Mouse (Mus musculus) kidney, embryonic 14.5 days (tissue): Measurements from ENCODE around the gene Adgrg1. TPM values are rescaled to one million over a fixed set of nuclear protein-coding genes. Genes with fewer than 3 reads are reported as not detected.
A peak's percentile ranks its signal among the peaks of the same experiment; 100 is the strongest.

Experiments
- ATAC-seq: fragments of 200-750 bp; cut with Nextera tagmentation; 2 replicates; pipeline ENCODE4 v1.8.0; 2017; ENCODE audit warnings: moderate number of reproducible peaks, mild to moderate bottlenecking, moderate TSS enrichment, moderate library complexity; ENCODE audit not compliant: low FRiP score, low TSS enrichment
- H3K27ac ChIP-seq: fragments of 300-500 bp; sonication (generic); 2 replicates; pipeline ENCODE4 v1.5.1; 2014; ENCODE audit warnings: low read depth, mild to moderate bottlenecking, low read length, moderate library complexity, mixed read lengths
- H3K27me3 ChIP-seq: fragments of 300-500 bp; sonication (generic); 2 replicates; pipeline ENCODE4 v1.6.1; 2014; ENCODE audit warnings: mild to moderate bottlenecking, low read length; ENCODE audit not compliant: control insufficient read depth, insufficient read depth
- H3K36me3 ChIP-seq: fragments of 300-500 bp; sonication (generic); 2 replicates; pipeline ENCODE4 v1.6.1; 2014; ENCODE audit warnings: low read length, mixed read lengths; ENCODE audit not compliant: control insufficient read depth, insufficient read depth
- H3K4me1 ChIP-seq: fragments of 300-500 bp; sonication (generic); 2 replicates; pipeline ENCODE4 v1.6.1; 2014; ENCODE audit warnings: low read length, mixed read lengths; ENCODE audit not compliant: control insufficient read depth, insufficient read depth
- H3K4me2 ChIP-seq: fragments of 300-500 bp; sonication (generic); replicated peaks from 2 replicates; pipeline ENCODE4 v1.6.1; 2014; ENCODE audit warnings: low read depth, mild to moderate bottlenecking, low read length
- H3K4me3 ChIP-seq: fragments of 300-500 bp; sonication (generic); 2 replicates; pipeline ENCODE4 v1.5.1; 2014; ENCODE audit warnings: mild to moderate bottlenecking, low read length
- H3K9ac ChIP-seq: fragments of 300-500 bp; sonication (generic); 2 replicates; pipeline ENCODE4 v1.6.1; 2014; ENCODE audit warnings: low read depth, mild to moderate bottlenecking, low read length, moderate library complexity
- H3K9me3 ChIP-seq: fragments of 300-500 bp; sonication (generic); 2 replicates; pipeline ENCODE4 v1.6.1; 2016; ENCODE audit warnings: low read length; ENCODE audit not compliant: control insufficient read depth
- WGBS: fragments of 180-500 bp; shearing (Covaris S2); extraction: QIAGEN DNeasy Blood & Tissue Kit; methylation state at CpG from one replicate; pipeline ENCODE4 v1.1.7; 2014; 5-methylcytosine and 5-hydroxymethylcytosine counted together
- polyA plus RNA-seq: library from polyadenylated mRNA; unstranded; fragments of >200 nt; fragmentation: Nextera tagmentation; extraction: Ambion mirVana; gene quantifications from 2 replicates; pipeline ENCODE4 v1.2.1, GENCODE M21; 2014

Gene Adgrg1
- polyA plus RNA-seq, 1 experiment from 2014 or later = 31.3 TPM

- 66% methylated on average over 11 of the region's 11 CpGs for WGBS
- Histone ChIP-seq H3K9me3 (no peaks in the 10 kb centered on the region), H3K4me2 (no peak overlapping the region), H3K27me3 (no peaks in the 10 kb centered on the region), H3K27ac (no peak overlapping the region), H3K36me3 (no peaks in the 10 kb centered on the region), H3K4me3 (no peak overlapping the region), H3K4me1 (peaks cover 20% of the 10 kb centered on the region), H3K9ac (no peak overlapping the region)
- ATAC-seq = no peak
Observed at GRCm38 (mm10) chr8:94990598-94991453, 16.3 kb downstream of the Adgrg1 start.

GRCm38 (mm10) chr8:94991454-94991994 lies 17.0 kb downstream of the Adgrg1 start:
- Histone ChIP-seq H3K4me2 (no peak overlapping the region), H3K9ac (no peak overlapping the region), H3K4me1 (peaks cover 21% of the 10 kb centered on the region), H3K4me3 (no peak overlapping the region), H3K27me3 (no peaks in the 10 kb centered on the region), H3K9me3 (no peaks in the 10 kb centered on the region), H3K27ac (no peak overlapping the region), H3K36me3 (no peaks in the 10 kb centered on the region)
- ATAC-seq = no peak
- WGBS = 84% methylated on average over 9 of the region's 9 CpGs

- H3K27ac ChIP-seq = peak overlapping the region; percentile 14; the same call in 1 of the 2 replicates
- H3K36me3 ChIP-seq = no peaks in the 10 kb centered on the region
- 86% methylated on average over 4 of the region's 4 CpGs for whole genome bisulfite sequencing
- no peak overlapping the region for H3K9ac ChIP-seq
- no peak for ATAC-seq
- no peak overlapping the region for H3K4me3 ChIP-seq
- no peaks in the 10 kb centered on the region for H3K27me3 ChIP-seq
- peaks cover 25% of the 10 kb centered on the region for H3K4me1 ChIP-seq
- H3K9me3 ChIP-seq = no peaks in the 10 kb centered on the region
- H3K4me2 ChIP-seq = no peak overlapping the region
Observed at GRCm38 (mm10) chr8:94992010-94992409, 17.5 kb downstream of the Adgrg1 start.

- Histone ChIP-seq H3K9ac (no peak overlapping the region), H3K36me3 (no peaks in the 10 kb centered on the region), H3K4me1 (peaks cover 25% of the 10 kb centered on the region), H3K27ac (peak overlapping the region; percentile 33; the same call in 1 of the 2 replicates), H3K4me2 (no peak overlapping the region), H3K27me3 (no peaks in the 10 kb centered on the region), H3K9me3 (no peaks in the 10 kb centered on the region), H3K4me3 (no peak overlapping the region)
- no peak for ATAC-seq
- WGBS = 65% methylated on average over 5 of the region's 5 CpGs
Observed at GRCm38 (mm10) chr8:94992534-94992933, 18.0 kb downstream of the Adgrg1 start.

- no peak for ATAC-seq
- Histone ChIP-seq H3K4me2 (no peak overlapping the region), H3K27me3 (no peaks in the 10 kb centered on the region), H3K9me3 (no peaks in the 10 kb centered on the region), H3K9ac (no peak overlapping the region), H3K4me3 (no peak overlapping the region), H3K4me1 (peaks cover 25% of the 10 kb centered on the region), H3K27ac (0 out of 2 replicates have a peak overlapping the region, but pooled peaks have one; percentile 33), H3K36me3 (no peaks in the 10 kb centered on the region)
- 76% methylated on average over 9 of the region's 9 CpGs for WGBS
Observed at GRCm38 (mm10) chr8:94992996-94993724, 18.6 kb downstream of the Adgrg1 start.

GRCm38 (mm10) chr8:94994006-94994405 lies 19.5 kb downstream of the Adgrg1 start:
- Histone ChIP-seq H3K36me3 (no peaks in the 10 kb centered on the region), H3K9ac (no peak overlapping the region), H3K27me3 (no peaks in the 10 kb centered on the region), H3K4me3 (no peak overlapping the region), H3K9me3 (no peaks in the 10 kb centered on the region), H3K27ac (no peak overlapping the region), H3K4me1 (peaks cover 25% of the 10 kb centered on the region), H3K4me2 (no peak overlapping the region)
- ATAC-seq = peak; percentile 75
- 2% methylated on average over 14 of the region's 14 CpGs for WGBS

- no peaks in the 10 kb centered on the region for H3K9me3 ChIP-seq
- peaks cover 27% of the 10 kb centered on the region for H3K4me1 ChIP-seq
- H3K27ac ChIP-seq = no peak overlapping the region
- no peak overlapping the region for H3K4me2 ChIP-seq
- H3K27me3 ChIP-seq = no peaks in the 10 kb centered on the region
- ATAC-seq = no peak
- WGBS = 41% methylated on average over 1 of the region's 1 CpGs
- no peak overlapping the region for H3K4me3 ChIP-seq
- H3K9ac ChIP-seq = no peak overlapping the region
- H3K36me3 ChIP-seq = no peaks in the 10 kb centered on the region
Observed at GRCm38 (mm10) chr8:94994510-94994909, 20.0 kb downstream of the Adgrg1 start.

GRCm38 (mm10) chr8:94995336-94995893 lies 20.9 kb downstream of the Adgrg1 start:
- Histone ChIP-seq H3K4me2 (no peak overlapping the region), H3K9me3 (no peaks in the 10 kb centered on the region), H3K27me3 (no peaks in the 10 kb centered on the region), H3K4me3 (no peak overlapping the region), H3K27ac (no peak overlapping the region), H3K9ac (no peak overlapping the region), H3K4me1 (peaks cover 33% of the 10 kb centered on the region), H3K36me3 (no peaks in the 10 kb centered on the region)
- ATAC-seq = no peak
- WGBS = 84% methylated on average over 5 of the region's 5 CpGs
